Mouse (Mus musculus) heart, postnatal 0 days (tissue): ENCODE measurements around the gene Cnpy2. TPM values are rescaled to one million over a fixed set of nuclear protein-coding genes. Genes with fewer than 3 reads are reported as not detected.

Source experiments
- ATAC-seq: fragments of 200-750 bp; cut with Nextera tagmentation; 2 replicates; pipeline ENCODE4 v1.8.0; 2017; ENCODE audit warnings: low read depth, moderate number of reproducible peaks, moderate library complexity; ENCODE audit not compliant: insufficient read depth
- DNase-seq: peaks from one replicate; pipeline ENCODE4 v3.0.0-alpha.2; 2016; ENCODE audit warnings: low spot score
- H3K27ac ChIP-seq: fragments of 300-500 bp; sonication (generic); 2 replicates; pipeline ENCODE4 v1.5.1; 2014; ENCODE audit warnings: low read depth, mild to moderate bottlenecking
- H3K27me3 ChIP-seq: fragments of 300-500 bp; sonication (generic); 2 replicates; pipeline ENCODE4 v1.6.1; 2014; ENCODE audit warnings: low read length, mixed read lengths; ENCODE audit not compliant: control insufficient read depth, insufficient read depth
- H3K36me3 ChIP-seq: fragments of 300-500 bp; sonication (generic); replicated peaks from 2 replicates; pipeline ENCODE4 v1.6.1; 2014; ENCODE audit warnings: low read length, mixed read lengths; ENCODE audit not compliant: control insufficient read depth, insufficient read depth
- H3K4me1 ChIP-seq: fragments of 300-500 bp; sonication (generic); 2 replicates; pipeline ENCODE4 v1.6.1; 2014; ENCODE audit warnings: antibody characterized with exemption; ENCODE audit not compliant: control insufficient read depth, insufficient read depth
- H3K4me2 ChIP-seq: fragments of 300-500 bp; sonication (generic); 2 replicates; pipeline ENCODE4 v1.6.1; 2014; ENCODE audit warnings: low read depth, mild to moderate bottlenecking, low read length, moderate library complexity
- H3K4me3 ChIP-seq: fragments of 300-500 bp; sonication (generic); 2 replicates; pipeline ENCODE4 v1.5.1; 2014; ENCODE audit warnings: low read depth, low read length
- H3K9ac ChIP-seq: fragments of 300-500 bp; sonication (generic); replicated peaks from 2 replicates; pipeline ENCODE4 v1.6.1; 2014; ENCODE audit warnings: low read depth, low read length, mixed read lengths
- H3K9me3 ChIP-seq: fragments of 300-500 bp; sonication (generic); replicated peaks from 2 replicates; pipeline ENCODE4 v1.6.1; 2016; ENCODE audit warnings: low read length; ENCODE audit not compliant: control insufficient read depth
- CTCF ChIP-seq: IDR thresholded peaks from 2 replicates; pipeline ENCODE4 v1.5.1; 2016; ENCODE audit warnings: antibody characterized with exemption, control low read depth, low read depth
- EP300 ChIP-seq: IDR thresholded peaks from 2 replicates; pipeline ENCODE4 v1.6.1; 2016; ENCODE audit warnings: antibody characterized with exemption, low read depth
- WGBS: fragments of 180-500 bp; shearing (Covaris S2); extraction: QIAGEN DNeasy Blood & Tissue Kit; methylation state at CpG from one replicate; pipeline ENCODE4 v1.1.7; 2014; 5-methylcytosine and 5-hydroxymethylcytosine counted together
- polyA plus RNA-seq: library from polyadenylated mRNA; unstranded; fragments of >200 nt; fragmentation: Nextera tagmentation; extraction: Ambion mirVana; gene quantifications from 2 replicates; pipeline ENCODE4 v1.2.1, GENCODE M21; 2015
- total RNA-seq: library from RNA; depleted of rRNA; stranded (reverse); fragments of >200 nt; gene quantifications from 2 replicates; pipeline ENCODE4 v1.2.3, GENCODE M21; 2014; ENCODE audit warnings: low replicate concordance

Gene Cnpy2
- total and polyA plus RNA-seq, 2 experiments from 2014 or later: 24.7 to 170 TPM

- DNase-seq: peak; percentile 57
These were observed 36.5 kb downstream of the Cnpy2 start for GRCm38 (mm10) chr10:128358796-128359195.

GRCm38 (mm10) chr10:128359226-128359625 is 37.0 kb downstream of the Cnpy2 start:
- TF ChIP-seq EP300 (no peak), CTCF (no peak)
- ATAC-seq: no peak
- Histone ChIP-seq H3K9me3 (no peaks in the 10 kb centered on the region), H3K4me3 (no peak overlapping the region), H3K9ac (no peak overlapping the region), H3K36me3 (peaks cover 82% of the 10 kb centered on the region), H3K27ac (no peak overlapping the region), H3K4me2 (no peak overlapping the region), H3K27me3 (no peaks in the 10 kb centered on the region), H3K4me1 (no peaks in the 10 kb centered on the region)
- no peak for DNase-seq
- WGBS: 47% methylated on average over 6 of the region's 6 CpGs

More at GRCm38 (mm10) chr10:128358796-128359195, 36.5 kb downstream of the Cnpy2 start:
- Histone ChIP-seq H3K27ac (no peak overlapping the region), H3K27me3 (no peaks in the 10 kb centered on the region), H3K9ac (no peak overlapping the region), H3K36me3 (peaks cover 86% of the 10 kb centered on the region), H3K9me3 (no peaks in the 10 kb centered on the region), H3K4me1 (no peaks in the 10 kb centered on the region), H3K4me3 (no peak overlapping the region), H3K4me2 (no peak overlapping the region)
- 44% methylated on average over 2 of the region's 2 CpGs for WGBS
- TF ChIP-seq EP300 (no peak), CTCF (peak; percentile 59)
- peak; percentile 37; the same call in 1 of the 2 replicates for ATAC-seq

- 61% methylated on average over 6 of the region's 6 CpGs for WGBS
- H3K9me3 ChIP-seq: no peaks in the 10 kb centered on the region
- no peak for TF ChIP-seq CTCF
- no peak for TF ChIP-seq EP300
- DNase-seq (no peak), ATAC-seq (0 out of 2 replicates have a peak, but pooled peaks have one; percentile 22)
- H3K27me3 ChIP-seq: no peaks in the 10 kb centered on the region
- no peak overlapping the region for H3K4me2 ChIP-seq
- H3K4me1 ChIP-seq: no peaks in the 10 kb centered on the region
- no peak overlapping the region for H3K4me3 ChIP-seq
- peak overlapping the region; percentile 65 for H3K27ac ChIP-seq
- no peak overlapping the region for H3K9ac ChIP-seq
- H3K36me3 ChIP-seq: peaks cover 76% of the 10 kb centered on the region
These were observed 39.6 kb downstream of the Cnpy2 start for GRCm38 (mm10) chr10:128361836-128362235.

DNA sequence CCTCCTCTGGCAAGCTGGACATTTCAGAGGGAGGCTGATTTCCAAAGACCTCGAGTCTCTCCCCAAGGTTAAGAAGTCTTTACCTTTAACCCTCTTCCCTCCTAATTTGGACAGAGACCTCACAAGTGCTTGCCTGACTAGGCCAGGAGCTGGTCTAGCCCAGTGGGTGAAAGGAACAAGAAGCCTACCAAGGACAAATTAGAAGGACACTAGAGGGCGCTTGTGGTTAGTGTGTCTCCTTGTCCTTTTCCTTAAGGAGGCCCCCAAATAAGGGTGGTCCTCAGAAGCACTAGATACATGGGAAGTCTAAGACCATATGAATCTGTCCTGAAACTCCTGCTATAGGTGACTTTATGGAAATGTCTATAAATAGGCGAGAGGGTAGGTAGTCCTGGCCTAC is 40.3 kb downstream of the Cnpy2 start:
- no peak overlapping the region for H3K9ac ChIP-seq
- no peak overlapping the region for H3K4me2 ChIP-seq
- DNase-seq (peak; percentile 27), ATAC-seq (no peak)
- H3K36me3 ChIP-seq: peaks cover 69% of the 10 kb centered on the region
- TF ChIP-seq EP300: no peak
- peak; percentile 46 for TF ChIP-seq CTCF
- H3K4me3 ChIP-seq: no peak overlapping the region
- no peaks in the 10 kb centered on the region for H3K9me3 ChIP-seq
- H3K4me1 ChIP-seq: 0 out of 2 replicates have a peak, but pooled peaks cover 2% of the 10 kb centered on the region
- WGBS: 45% methylated on average over 3 of the region's 3 CpGs
- no peaks in the 10 kb centered on the region for H3K27me3 ChIP-seq
- peak overlapping the region; percentile 65 for H3K27ac ChIP-seq

DNA sequence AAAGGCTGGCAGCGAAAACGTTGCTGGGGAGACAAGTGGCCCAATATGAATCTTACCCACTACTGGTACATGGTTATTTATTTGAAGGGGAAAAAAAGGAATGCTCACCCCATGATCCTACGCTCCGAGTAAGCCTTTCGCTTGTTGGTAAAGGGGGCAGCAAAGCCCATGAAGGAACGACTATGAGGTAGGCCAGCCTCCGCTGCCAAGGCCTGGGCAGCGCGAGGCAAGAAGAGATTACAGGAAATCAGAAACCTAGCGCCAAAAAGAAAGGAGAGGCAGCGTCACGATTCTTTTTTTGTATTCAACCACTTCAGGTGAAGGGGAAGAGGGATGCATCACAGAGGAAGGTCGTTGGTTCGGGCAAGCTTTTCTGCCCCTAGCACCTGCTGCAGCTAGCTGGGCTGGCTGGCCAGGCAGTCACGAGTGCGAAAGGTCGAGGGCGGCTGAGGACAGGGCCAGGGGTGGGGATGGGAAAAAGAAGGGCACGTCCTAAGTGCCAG is 45.7 kb downstream of the Cnpy2 start:
- DNase-seq (peak; percentile 16), ATAC-seq (no peak; the same call in 1 of the 2 replicates)
- no peaks in the 10 kb centered on the region for H3K9me3 ChIP-seq
- no peak for TF ChIP-seq CTCF
- no peak for TF ChIP-seq EP300
- H3K27ac ChIP-seq: peak overlapping the region; percentile 96
- H3K9ac ChIP-seq: peak overlapping the region; percentile 73
- H3K4me2 ChIP-seq: peak overlapping the region; percentile 82
- 10% methylated on average over 19 of the region's 19 CpGs for WGBS
- peak overlapping the region; percentile 79 for H3K4me3 ChIP-seq
- H3K4me1 ChIP-seq: peaks cover 11% of the 10 kb centered on the region; the same call in 1 of the 2 replicates
- peaks cover 18% of the 10 kb centered on the region for H3K36me3 ChIP-seq
- no peaks in the 10 kb centered on the region for H3K27me3 ChIP-seq
